Mouse (Mus musculus) liver, adult 2 months (tissue): ENCODE data around the gene Clpp. TPM values are rescaled to one million over a fixed set of nuclear protein-coding genes. Genes with fewer than 3 reads are reported as not detected.
A peak's percentile ranks its signal among the peaks of the same experiment; 100 is the strongest.

Source experiments
- DNase-seq: peaks from one replicate; pipeline ENCODE4 v3.0.0-alpha.2; 2011; ENCODE audit warnings: low read depth, low spot score; ENCODE audit errors: extremely low read depth
- H3K27ac ChIP-seq: fragments of 200-500 bp; replicated peaks from 2 replicates; pipeline ENCODE4 v1.5.1; 2012; ENCODE audit warnings: low read depth, mild to moderate bottlenecking, control low read depth, inconsistent platforms, low read length; ENCODE audit not compliant: insufficient read depth
- H3K27me3 ChIP-seq: fragments of 200-500 bp; 2 replicates; pipeline ENCODE4 v1.6.1; 2012; ENCODE audit warnings: mild to moderate bottlenecking, moderate library complexity, low read length, inconsistent platforms; ENCODE audit not compliant: control insufficient read depth, insufficient read depth
- H3K36me3 ChIP-seq: fragments of 200-500 bp; 2 replicates; pipeline ENCODE4 v1.6.1; 2012; ENCODE audit warnings: low read length, inconsistent platforms; ENCODE audit not compliant: control insufficient read depth, insufficient read depth
- H3K4me1 ChIP-seq: fragments of 200-500 bp; 2 replicates; pipeline ENCODE4 v1.6.1; 2011; ENCODE audit warnings: low read length; ENCODE audit not compliant: control insufficient read depth, insufficient read depth
- H3K4me3 ChIP-seq: fragments of 200-500 bp; 2 replicates; pipeline ENCODE4 v1.5.1; 2011; ENCODE audit warnings: low read depth, mild to moderate bottlenecking, control low read depth, low read length, moderate library complexity; ENCODE audit not compliant: insufficient read depth
- H3K79me2 ChIP-seq: fragments of 200-500 bp; 2 replicates; pipeline ENCODE4 v1.6.1; 2012; ENCODE audit warnings: inconsistent platforms, mild to moderate bottlenecking, low read length, moderate library complexity; ENCODE audit not compliant: control insufficient read depth, insufficient read depth
- H3K9ac ChIP-seq: fragments of 200-500 bp; 2 replicates; pipeline ENCODE4 v1.6.1; 2012; ENCODE audit warnings: low read depth, mild to moderate bottlenecking, control low read depth, inconsistent platforms, low read length
- CTCF ChIP-seq: fragments of 200-500 bp; IDR thresholded peaks from 2 replicates; pipeline ENCODE4 v1.5.1; 2011; ENCODE audit warnings: low read depth, low read length, control low read depth
- POLR2A ChIP-seq: fragments of 200-500 bp; IDR thresholded peaks from 2 replicates; pipeline ENCODE4 v1.6.1; 2011; ENCODE audit warnings: low read length, control low read depth; ENCODE audit not compliant: insufficient read depth; ENCODE audit errors: extremely low read depth
- WGBS: fragments of 180-500 bp; shearing (Covaris S2); methylation state at CpG from one replicate; pipeline ENCODE4 v1.1.7; 2018; 5-methylcytosine and 5-hydroxymethylcytosine counted together
- polyA plus RNA-seq: library from polyadenylated mRNA; depleted of rRNA; stranded (reverse); fragments of >200 nt; gene quantifications from 2 replicates; pipeline ENCODE4 v1.2.3, GENCODE M21; 2012
- total RNA-seq: library from RNA; depleted of rRNA; stranded (reverse); fragments of >200 nt; gene quantifications from 2 replicates; pipeline ENCODE4 v1.2.3, GENCODE M21; 2014

The Clpp gene
- total and polyA plus RNA-seq, 2 experiments: 75.6 to 184 TPM

DNA sequence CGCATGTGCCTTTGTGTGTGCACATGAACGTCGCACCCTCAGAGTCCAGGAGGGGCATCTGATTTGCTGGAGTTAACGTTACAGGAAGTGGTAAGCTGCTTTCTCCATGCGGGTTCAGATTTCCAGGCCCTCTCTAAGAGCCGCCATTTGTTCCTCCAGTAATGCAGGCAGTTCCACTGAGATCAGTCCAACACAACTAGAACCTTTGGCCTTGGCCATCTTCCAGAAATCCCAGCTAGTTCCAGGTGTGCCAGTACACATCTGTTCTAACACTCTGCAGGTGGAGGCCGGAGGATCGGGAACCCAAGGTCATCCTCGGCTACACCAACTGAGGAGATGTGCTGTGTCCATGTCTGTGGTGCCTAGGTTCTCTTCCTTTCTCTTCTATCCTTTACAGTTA, 5.2 kb upstream of the Clpp start:
- H3K4me3 ChIP-seq: no peak overlapping the region
- WGBS: 49% methylated on average over 9 of the region's 9 CpGs
- H3K79me2 ChIP-seq: no peaks in the 10 kb centered on the region
- no peak for TF ChIP-seq POLR2A
- no peak for TF ChIP-seq CTCF
- DNase-seq: peak; percentile 68
- no peaks in the 10 kb centered on the region for H3K27me3 ChIP-seq
- H3K27ac ChIP-seq: no peak overlapping the region
- H3K36me3 ChIP-seq: no peaks in the 10 kb centered on the region
- H3K4me1 ChIP-seq: 0 out of 2 replicates have a peak, but pooled peaks cover 2% of the 10 kb centered on the region
- no peak overlapping the region for H3K9ac ChIP-seq

- H3K9ac ChIP-seq: no peak overlapping the region
- DNase-seq: no peak
- TF ChIP-seq POLR2A (no peak), CTCF (no peak)
- peaks cover 4% of the 10 kb centered on the region; the same call in 1 of the 2 replicates for H3K79me2 ChIP-seq
- no peaks in the 10 kb centered on the region for H3K36me3 ChIP-seq
- 89% methylated on average over 3 of the region's 3 CpGs for WGBS
- no peak overlapping the region for H3K27ac ChIP-seq
- no peaks in the 10 kb centered on the region for H3K27me3 ChIP-seq
- H3K4me3 ChIP-seq: no peak overlapping the region
- 0 out of 2 replicates have a peak, but pooled peaks cover 2% of the 10 kb centered on the region for H3K4me1 ChIP-seq
Observed at GRCm38 (mm10) chr17:56985656-56986055, 4.4 kb upstream of the Clpp start.

GRCm38 (mm10) chr17:56986105-56986805, 3.9 kb upstream of the Clpp start:
- Histone ChIP-seq H3K9ac (no peak overlapping the region), H3K4me1 (peaks cover 7% of the 10 kb centered on the region), H3K4me3 (no peak overlapping the region), H3K27me3 (no peaks in the 10 kb centered on the region), H3K36me3 (no peaks in the 10 kb centered on the region), H3K79me2 (peaks cover 9% of the 10 kb centered on the region; the same call in 1 of the 2 replicates), H3K27ac (no peak overlapping the region)
- DNase-seq: peak; percentile 49
- WGBS: 45% methylated on average over 3 of the region's 3 CpGs
- TF ChIP-seq POLR2A (no peak), CTCF (no peak)

DNA sequence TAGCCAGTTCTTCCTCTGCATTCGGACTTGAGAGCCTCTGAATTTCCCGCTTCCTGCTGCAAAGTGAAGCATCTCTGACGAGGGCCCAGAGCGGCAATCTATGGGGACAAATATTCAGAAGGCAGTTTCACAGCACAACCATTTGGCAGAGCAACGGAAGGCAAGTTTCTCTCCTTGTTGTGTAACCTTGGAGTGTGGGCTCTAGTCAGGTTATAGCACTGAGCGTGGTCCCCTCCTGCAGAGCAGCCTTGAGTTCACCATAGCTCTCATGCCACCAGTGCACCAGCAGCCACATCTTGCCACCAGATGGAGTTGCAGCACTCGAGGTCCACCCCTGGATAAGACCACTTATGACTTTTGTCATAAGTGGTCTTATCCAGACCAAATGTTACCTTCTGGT, 1.7 kb upstream of the Clpp start:
- Histone ChIP-seq H3K79me2 (peaks cover 9% of the 10 kb centered on the region; the same call in 1 of the 2 replicates), H3K4me1 (peaks cover 7% of the 10 kb centered on the region), H3K4me3 (no peak overlapping the region), H3K9ac (no peak overlapping the region), H3K36me3 (peaks cover 2% of the 10 kb centered on the region; the same call in 1 of the 2 replicates), H3K27ac (no peak overlapping the region), H3K27me3 (no peaks in the 10 kb centered on the region)
- DNase-seq: no peak
- TF ChIP-seq POLR2A (no peak), CTCF (no peak)
- 88% methylated on average over 7 of the region's 7 CpGs for WGBS

- 79% methylated on average over 7 of the region's 7 CpGs for WGBS
- H3K36me3 ChIP-seq: peaks cover 3% of the 10 kb centered on the region; the same call in 1 of the 2 replicates
- TF ChIP-seq POLR2A (no peak), CTCF (no peak)
- no peak overlapping the region for H3K9ac ChIP-seq
- no peak overlapping the region for H3K27ac ChIP-seq
- peaks cover 7% of the 10 kb centered on the region for H3K4me1 ChIP-seq
- DNase-seq: no peak
- no peaks in the 10 kb centered on the region for H3K27me3 ChIP-seq
- H3K79me2 ChIP-seq: peaks cover 9% of the 10 kb centered on the region; the same call in 1 of the 2 replicates
- no peak overlapping the region for H3K4me3 ChIP-seq
Observed at GRCm38 (mm10) chr17:56988921-56989430, 1.1 kb upstream of the Clpp start.

DNA sequence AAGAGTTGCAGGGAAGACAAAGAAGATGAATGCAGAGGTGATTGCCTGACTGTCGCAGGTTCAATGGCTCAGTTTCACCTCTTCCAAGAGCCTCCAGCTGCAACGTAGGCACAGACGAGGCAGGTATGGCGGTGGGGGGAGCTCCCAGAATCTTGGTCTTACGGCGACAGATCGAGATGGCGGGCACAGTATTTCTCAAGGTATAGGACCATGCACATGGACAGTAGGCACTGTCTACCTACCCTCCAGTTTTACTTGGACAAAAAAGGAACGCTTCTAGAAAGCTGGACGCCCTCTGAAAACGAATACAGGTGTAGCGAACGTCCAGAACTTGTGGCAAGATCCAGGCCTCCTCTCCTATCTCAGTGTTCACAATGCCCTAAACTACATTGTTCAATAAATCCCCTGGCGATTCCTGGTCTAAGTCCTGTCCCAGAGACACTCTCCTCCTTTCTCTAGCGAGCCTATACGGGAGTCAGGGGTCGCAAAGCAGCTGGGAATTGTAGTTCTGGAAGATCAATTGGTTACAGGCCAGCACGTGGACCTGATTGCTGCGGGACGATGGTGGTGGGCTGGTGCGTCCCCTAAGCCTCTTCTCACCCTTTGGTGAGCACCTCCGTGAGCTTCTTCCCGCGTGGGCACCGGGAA, 514 bp upstream of the Clpp start:
- Histone ChIP-seq H3K27me3 (no peaks in the 10 kb centered on the region), H3K27ac (peak overlapping the region; percentile 59), H3K4me3 (peak overlapping the region; percentile 65), H3K9ac (peak overlapping the region; percentile 68), H3K4me1 (peaks cover 7% of the 10 kb centered on the region), H3K36me3 (peaks cover 5% of the 10 kb centered on the region; the same call in 1 of the 2 replicates), H3K79me2 (peaks cover 9% of the 10 kb centered on the region; the same call in 1 of the 2 replicates)
- peak; percentile 85 for DNase-seq
- WGBS: 3% methylated on average over 25 of the region's 25 CpGs
- no peak for TF ChIP-seq POLR2A
- TF ChIP-seq CTCF: no peak
